Mouse (Mus musculus): ENCODE measurements around the gene Ublcp1. TPM values are rescaled to one million over a fixed set of nuclear protein-coding genes. Genes with fewer than 3 reads are reported as not detected.

Ublcp1 gene
- 37.5 and 40.2 TPM in 2 replicates for polyA plus RNA-seq (2015; fragmentation: Nextera tagmentation; extraction: Ambion mirVana)

DNA sequence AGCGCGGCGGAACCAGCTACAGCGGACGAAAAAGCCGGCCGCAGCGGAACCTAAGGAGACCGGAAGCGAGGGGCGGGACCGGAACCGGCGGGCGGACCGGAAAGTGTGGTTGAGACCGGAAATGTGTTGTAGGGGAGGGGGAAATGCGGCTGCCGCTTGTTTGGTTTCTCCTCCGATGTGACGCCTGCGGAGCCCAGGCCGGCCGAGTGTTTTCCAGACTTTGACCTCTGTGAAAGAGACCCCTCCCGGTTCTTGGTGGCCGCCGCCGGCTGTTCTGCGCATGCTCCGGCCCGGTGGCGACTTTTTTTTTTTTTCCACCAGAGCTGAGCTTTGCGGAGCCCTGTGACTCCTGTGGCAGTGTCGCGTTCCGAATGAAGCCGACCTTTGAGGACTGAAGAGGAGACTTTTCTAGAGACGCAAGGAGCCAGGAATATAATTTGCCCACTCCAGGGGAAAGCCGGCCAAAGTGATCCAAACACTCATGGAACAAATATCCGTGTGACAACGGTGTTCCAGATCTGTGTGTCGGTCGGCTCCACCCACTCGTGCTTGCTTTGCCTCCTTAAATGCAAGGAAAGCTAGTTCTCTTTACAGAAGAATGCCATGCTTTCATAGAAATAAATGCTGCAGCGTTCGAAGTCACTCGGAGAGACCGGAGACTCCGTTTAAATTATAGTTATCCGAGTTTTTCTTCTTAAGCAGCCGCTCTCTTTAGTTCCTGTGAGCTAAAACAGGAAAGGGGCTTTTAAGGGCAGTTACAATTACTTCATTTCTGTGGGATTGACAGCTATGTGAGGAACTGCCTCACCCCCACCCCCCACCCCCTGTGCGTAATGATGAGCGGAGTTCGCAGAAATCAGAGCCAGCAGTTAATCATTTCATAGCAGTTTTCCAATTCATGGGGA lies at the start of gene Ublcp1:
Gene Ublcp1 (minus strand): TSS at position 67 of the 905 bp plus-strand sequence.

DNA sequence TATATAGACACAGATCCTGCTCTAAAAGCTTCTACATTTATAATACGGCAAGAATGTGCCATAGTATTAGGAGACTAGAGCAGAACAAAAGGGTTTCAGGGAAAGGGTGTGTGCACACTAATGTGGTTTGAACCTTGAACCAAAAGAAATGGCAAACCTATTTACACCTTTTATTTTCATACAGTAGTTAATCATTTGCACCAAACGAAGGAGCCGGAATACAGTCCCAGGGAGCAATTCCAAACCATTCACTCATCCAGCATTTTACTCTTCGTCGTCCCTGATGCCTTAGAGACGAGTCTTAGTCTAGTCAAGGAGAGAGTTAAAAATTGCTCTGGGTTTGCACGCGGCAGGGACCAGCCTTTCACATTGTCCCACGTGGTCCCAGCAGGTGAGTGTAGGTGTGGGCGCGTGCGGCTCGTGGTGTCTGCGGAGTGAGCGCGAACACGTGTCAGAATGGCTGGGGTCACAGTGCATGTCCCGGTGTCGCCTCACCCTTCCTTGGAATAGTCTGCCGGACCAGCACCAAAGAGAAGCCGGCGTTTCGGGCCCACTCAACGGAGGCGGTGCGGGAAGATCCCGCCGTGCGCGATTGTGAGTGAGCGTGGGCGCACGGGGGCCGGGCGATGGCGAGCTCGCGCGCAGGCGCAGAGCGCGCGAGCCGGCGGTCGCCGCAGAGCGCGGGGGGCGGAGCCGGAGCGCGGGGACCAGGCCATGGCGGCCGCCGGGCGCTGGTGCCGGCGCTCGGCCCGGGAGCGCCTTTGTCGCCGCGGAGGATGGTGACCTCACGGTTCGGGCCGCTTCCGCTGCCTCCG lies 48.2 kb upstream of the Ublcp1 start, which contains the start of gene Rnf145:
Gene Rnf145 (plus strand): TSS at position 684 of the 815 bp plus-strand sequence.

Small RNAs within 50 kb of the gene (microRNA-seq; reads per million reads assigned to microRNA genes)
- gene Gm22121: not detected

Other genes with a start within 250 kb of the Ublcp1 start
- gene Il12b, start 70.4 kb downstream of the Ublcp1 start, polyA plus RNA-seq (2015; fragmentation: Nextera tagmentation; extraction: Ambion mirVana): not detected in 2 replicates
- 54.8 and 56.1 TPM in 2 replicates for gene Rnf145, start 48.5 kb upstream of the Ublcp1 start, polyA plus RNA-seq (2015; fragmentation: Nextera tagmentation; extraction: Ambion mirVana)
- 4.3 and 4.4 TPM in 2 replicates for gene Ebf1, start 146.8 kb upstream of the Ublcp1 start, polyA plus RNA-seq (2015; fragmentation: Nextera tagmentation; extraction: Ambion mirVana)